Mouse (Mus musculus) kidney, postnatal 4 days (tissue): ENCODE data around the gene Ube2f.

ENCODE experiments used
- DNase-seq, 2 experiments: peaks; one replicate each; pipeline ENCODE4 v3.0.0; 2021; ENCODE audit warnings: mixed read lengths in 2 of 2

Gene Ube2f

DNA sequence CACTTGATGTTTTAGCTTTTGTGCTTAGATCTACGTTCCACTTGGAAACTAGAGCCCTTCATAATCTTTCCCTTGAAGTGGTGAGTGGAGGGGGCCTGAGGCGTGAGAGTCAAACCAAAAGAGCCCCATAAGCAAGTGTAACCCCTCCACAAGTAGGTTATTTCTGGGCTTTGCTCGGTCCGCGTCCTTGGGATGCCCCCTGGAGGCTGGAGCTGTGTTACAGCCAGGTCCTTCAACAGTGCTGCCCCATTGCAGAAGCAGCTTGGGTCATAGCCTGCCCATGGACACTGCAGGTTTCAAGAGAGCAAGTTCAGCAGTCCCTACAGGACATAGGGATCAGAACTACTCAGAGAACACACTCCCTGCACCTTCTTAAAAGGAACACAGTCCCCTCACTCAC is 11.0 kb upstream of the Ube2f start:
- DNase-seq: peak; percentile 76 to 78

DNA sequence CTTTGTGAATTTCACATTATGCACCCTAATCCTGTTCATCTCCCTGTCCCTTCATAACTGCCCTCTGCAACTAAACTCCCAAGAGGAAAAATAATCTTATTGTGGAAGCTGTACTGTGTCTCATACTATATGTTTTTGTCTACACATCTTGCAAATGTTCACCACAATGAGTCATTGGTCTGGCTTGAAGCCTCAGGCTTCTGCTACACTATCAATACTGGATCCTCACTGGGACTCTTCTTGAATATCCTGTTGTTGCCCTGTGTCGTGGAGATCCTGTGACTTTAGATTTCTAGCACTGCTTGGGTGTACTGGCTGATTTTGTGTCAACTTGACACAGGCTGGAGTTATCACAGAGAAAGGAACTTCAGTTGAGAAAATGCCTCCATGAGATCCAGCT is 10.3 kb upstream of the Ube2f start:
- DNase-seq: no peak

DNA sequence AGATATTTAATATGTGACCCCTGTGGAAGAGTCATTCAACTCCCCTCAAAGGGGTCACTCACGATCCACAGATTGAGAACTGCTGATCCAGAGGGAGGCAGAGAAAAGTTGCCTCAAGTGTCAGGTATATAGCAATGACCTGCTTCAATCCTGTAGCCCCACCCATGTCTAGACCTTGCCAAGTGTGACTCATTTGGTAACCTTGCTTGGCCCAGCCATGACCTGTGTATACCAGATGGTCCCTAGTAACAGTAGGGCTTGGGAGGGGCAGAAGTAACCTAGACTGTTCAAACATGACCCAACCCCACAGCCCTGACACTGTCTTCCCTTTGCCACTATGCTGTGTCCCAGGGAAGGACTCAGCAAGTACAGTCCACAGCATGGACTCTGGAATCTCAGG is 9.4 kb upstream of the Ube2f start:
- DNase-seq: no peak

DNA sequence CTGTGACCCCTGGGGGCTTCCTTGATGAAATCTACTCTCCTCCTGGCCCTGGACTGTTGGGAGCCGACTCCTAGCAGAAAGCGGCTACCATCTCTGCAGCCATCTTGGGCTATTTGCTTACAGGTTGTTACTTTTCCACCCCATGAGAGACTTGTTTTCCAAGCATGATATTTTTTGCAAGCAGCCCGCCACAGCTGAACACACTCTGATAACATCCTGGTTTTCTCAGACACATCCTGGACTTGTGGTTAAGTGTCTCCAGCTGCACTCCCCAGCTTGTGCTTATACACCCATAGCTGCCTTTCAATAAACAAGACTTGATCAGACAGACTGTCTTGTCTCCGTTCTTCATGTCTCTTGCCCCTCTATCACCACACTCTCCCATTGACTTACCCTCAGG is 8.9 kb upstream of the Ube2f start:
- no peak for DNase-seq

DNA sequence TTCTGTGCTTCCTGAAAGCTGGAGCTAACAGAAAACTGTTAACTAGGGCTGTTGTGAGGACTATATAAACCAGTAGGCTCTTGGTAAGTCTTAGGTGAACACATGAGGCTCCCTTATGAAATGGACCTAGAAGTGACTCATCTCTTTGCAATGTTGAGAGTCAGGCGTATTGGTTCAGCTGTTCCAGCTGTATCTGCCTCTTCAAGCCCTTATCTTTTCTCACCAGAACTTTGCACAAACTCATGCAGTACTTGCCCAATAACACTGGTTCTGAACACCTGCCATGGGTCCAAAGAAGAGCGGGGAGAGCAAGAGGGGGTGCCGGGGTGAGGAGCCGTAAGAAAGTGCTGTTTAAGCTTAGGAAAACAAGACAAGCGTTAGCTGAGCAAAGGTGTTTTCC is 1.9 kb upstream of the Ube2f start:
- no peak for DNase-seq

DNA sequence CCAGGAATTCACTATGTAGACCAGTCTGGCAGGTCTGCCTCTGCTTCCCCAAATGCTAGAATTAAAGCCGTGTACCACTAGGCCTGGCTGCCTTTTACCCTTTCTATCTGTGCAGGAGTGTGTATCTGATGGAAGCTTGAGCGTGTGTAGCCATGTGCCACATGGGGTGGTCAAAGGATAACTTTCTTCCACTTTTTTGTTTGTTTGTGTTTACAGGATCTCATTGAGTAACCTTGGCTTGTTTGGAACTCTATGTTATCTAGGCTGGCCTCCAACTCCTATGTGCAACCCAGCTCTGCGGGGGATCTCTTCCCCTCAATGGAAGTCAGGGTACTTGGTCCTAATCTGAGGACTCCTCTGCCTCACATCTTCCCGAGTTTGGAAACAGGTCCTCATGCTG is 1.1 kb upstream of the Ube2f start:
- no peak for DNase-seq

DNA sequence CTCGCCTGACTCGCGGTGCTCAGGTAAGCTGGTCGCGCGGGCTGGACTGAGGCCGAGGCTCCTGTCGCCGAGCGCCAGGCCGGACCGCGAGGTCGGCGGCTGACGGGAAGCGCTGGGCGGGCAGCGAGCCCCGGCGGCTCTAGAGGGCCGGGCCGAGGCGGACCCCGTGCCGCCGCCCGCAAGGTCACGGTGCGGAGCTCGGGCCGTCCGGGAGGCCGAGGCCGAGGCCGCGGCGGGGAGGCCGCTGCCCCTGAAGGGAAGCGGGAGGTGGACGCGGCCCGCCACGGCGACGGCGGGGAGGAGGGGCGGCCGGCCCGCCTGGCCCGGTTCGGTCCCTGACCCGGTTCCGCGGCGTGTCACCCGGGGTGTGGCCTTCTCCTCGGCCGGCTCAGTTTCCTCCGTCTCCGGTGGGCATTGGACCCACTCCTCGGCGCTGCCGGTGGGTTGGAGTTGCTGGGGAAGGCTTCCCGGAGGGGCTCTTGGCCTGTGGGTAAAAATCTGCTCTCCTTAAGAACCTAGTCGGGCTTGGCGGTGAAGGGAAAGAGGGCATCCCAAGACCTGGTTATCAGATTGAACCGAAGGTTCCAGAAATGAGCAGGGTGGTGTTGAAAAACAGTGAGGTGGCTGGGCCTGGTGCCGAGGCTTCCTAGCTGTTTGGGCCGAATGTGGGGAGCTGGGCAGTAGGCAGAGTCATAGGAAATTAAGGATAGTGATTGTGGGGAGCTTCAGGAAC is 477 bp downstream of the Ube2f start:
- DNase-seq: peak in 1 of 2 experiments; percentile 54

DNA sequence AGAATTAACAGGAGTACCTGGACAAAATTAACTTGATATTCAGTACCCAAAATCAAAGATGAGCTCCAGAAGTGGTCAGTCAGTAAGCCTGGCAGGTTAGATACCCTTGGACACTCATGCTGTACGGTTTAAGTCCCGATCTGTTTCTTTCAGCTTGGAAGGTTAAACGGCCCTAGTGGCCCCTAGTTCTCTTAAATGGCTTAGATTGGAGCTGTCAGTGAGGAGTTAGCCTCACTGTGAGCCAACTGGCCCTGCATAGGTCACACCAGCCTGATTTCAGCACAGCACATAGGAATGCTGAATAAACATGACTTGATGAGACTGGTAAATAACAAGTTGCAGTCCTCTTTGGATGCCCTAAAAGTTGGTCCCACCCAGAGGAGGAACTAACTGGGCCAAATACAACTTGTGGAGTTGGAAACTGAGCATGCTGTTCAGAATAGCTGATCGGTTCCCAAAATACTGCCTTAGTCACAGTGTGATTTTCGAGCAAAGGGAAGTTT is 1.1 kb downstream of the Ube2f start:
- no peak for DNase-seq

DNA sequence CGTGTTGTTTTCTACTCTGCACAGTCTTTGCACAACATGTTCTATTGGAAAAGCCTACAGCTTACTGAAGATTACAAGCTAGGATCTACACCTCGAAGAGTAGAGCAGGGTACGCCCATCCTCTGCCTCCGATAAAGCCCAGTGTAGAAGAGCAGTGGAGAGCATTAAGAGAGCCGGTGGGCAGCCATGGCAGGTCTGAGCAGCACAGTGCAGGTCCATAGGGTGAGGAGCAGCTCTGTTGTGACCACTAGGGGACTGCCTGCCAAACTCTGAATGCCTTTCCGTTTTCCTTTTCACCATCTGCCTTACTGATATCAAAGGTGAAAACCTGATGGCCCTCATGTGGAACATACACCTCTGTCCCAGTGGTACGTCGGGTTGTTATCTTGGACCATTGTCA is 1.8 kb downstream of the Ube2f start:
- DNase-seq: peak; percentile 20 to 46

DNA sequence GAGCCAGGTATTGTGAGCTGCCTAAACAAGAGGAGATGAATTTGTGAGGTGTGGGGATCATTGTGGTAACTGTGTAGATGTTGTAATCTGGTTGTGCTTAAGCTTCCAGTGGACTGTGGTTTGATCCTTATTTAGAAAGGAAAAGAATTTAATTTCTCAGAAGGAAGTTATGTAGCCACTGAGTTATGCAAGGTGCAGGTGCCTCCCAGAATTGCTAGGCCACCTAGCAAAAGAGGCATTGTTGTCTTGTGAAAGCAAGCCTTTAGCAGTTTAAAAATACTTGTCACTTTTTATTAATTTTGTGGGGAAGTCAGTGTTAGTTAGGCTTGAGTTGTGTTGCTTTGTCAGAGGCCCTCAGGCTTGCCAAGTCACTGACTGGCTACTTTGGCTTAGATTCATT is 7.8 kb downstream of the Ube2f start:
- DNase-seq: no peak

DNA sequence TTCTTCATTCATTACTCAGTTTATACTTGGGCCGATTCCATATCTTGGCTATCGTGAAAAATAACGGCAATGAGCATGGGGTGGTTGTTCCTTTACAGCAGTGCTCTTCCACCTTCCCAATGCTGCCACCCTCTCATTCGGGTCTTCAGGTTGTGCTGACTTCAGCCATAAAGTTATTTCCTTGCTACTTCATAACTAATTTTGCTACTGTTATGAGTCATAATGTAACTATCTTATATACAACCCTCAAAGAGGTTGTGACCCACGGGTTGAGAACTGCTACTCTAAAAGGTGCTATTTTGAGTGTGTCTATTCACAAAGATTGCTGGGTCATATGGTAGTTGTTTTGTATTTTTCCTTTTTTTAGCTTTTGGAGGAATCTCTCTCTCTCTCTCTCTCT is 9.7 kb downstream of the Ube2f start:
- DNase-seq: no peak

DNA sequence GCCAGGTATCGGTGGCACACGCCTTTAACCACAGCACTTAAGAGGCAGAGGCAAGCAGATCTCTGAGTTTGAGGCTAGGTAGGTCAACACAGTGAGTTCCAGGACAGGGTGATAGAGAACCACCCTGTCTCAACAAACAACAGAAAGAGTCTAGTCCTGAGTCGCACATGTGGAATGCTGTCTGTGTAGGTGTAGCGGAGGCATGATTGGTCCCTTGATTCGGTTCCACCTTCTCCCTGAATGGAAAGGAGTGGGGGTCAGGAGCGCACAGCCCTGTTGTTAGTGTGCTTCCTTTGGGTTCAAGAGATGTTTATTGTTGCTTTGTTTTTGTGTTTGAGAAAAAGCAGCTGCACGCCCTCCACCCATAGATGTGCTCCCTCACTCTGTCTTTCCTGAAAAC is 12.4 kb downstream of the Ube2f start:
- no peak for DNase-seq

DNA sequence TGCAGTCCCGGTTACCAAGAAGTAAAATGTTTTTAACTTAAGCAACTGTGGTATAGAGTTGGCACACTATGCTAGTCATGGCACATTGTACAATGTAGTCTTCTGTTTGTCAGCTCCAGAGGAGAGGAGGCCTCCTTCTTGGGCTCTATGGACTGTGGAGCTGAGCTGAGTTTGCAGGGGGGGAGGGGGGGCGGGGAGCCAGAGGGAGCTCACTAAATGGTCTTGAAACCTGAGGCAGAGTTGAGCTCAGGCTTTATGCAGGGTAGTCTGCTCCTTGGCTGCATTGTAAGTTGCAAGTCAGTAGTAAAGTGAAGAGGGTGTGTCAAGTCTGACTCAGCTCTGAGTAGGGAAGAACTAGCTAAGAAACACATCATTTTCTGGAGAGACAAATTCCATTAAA is 22.2 kb downstream of the Ube2f start:
- no peak for DNase-seq

DNA sequence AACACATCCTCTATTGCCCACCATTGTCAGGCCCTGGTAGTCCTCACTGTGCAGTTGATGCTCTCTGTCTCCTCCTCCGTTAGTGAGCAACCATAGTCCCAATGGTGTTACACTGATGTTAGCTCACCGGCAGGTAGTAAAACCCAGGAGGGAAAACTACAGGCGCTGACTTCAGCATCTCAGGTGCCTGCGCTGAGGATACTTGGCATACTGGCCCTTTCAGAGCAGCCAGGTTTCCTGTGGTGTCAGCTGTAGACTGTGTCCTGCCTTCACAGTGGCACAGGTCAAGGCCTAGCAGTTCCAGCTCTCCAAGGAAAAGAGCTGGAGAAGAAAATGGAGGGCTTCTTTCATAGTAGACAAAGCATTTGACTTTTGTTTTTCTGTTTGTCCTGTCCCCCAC is 26.5 kb downstream of the Ube2f start:
- DNase-seq: no peak

DNA sequence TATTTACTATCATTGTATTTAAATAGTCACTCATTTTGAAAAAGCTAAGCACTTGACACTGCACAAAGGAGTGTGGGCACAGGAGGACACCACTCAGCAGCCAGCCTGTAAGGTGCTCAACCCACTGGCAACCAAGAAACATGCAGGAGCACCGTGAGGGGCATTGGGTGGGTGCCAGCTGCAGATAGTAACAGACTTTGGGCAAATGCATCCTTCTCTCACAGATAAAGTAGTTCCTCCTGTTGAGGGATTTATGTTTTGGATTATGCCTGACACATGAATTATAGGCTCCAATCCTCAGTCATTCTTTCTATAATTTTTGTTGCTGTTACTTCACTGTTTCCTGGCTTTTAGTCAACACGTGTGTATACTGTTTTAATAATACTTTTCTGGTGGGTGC is 27.4 kb downstream of the Ube2f start:
- DNase-seq: no peak

DNA sequence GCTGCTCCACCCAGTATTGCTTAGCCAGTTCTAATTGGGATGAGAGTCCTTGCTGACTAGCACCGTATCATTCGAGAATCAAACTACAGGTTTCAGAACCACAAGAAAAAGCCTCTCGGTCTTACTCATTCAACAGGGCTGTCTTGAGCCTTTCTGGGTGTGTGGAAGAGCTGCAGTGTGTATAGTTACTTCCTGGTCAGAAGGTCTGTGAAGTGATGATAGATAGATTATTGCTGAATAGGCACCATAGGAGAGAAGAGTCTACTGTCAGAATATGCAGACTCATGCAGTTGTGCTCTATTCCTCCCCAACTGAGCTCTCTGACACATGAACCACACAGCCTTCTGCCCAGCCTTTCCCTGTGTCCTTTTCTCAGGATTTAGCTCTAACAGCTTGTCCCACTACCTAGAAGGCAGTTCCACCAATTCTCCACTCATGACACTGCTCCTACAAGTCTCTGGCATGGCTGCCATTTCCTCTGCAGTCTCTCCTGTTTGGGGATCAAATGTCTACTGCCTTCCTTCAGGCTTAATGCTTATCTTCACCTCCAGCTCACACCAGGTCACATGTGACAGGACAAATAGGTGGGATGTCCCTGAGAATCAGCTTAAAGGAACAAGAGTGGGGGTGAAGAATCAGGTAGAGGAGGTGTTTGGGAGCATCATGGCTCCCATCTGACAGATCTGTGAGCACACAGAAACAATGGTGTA is 28.5 kb downstream of the Ube2f start:
- DNase-seq: no peak

DNA sequence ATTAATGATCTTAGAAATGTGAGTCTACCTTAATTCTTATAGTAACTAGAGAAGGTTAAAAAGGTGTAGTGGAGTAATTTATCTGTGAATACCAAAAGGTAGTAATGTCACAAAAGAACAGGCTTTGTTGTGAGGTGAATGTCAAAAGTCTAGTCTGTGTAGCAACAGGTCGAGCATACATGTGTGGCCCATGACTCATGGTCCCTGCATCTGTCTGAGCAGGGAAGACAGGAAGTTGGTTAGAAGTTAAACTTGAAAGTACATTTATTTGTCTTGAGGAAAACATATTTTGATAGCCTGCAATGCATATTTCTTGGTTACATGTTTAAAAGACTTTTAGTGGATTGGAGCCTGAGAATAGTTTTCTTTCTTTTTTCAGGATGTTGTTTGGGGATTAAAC is 29.0 kb downstream of the Ube2f start:
- DNase-seq: no peak

DNA sequence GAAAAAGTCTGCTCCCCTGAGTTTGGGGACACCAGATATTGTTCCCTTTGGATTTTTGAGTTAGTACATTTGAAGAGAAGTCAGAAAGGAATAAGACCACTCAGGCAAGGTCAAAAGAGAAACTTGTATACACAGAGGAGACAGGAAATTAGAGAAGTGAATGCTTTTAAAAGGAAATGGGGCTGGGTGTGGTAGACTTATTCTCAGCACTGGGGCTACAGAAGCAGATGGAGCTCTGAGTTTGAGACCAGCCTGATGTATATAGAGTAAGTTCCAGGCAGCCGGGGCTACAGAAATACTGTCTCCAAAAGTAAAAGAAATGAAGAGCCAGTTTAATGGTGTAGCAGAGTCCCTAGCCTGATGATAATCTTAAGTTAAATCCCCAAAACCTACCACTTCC is 32.5 kb downstream of the Ube2f start:
- no peak for DNase-seq

DNA sequence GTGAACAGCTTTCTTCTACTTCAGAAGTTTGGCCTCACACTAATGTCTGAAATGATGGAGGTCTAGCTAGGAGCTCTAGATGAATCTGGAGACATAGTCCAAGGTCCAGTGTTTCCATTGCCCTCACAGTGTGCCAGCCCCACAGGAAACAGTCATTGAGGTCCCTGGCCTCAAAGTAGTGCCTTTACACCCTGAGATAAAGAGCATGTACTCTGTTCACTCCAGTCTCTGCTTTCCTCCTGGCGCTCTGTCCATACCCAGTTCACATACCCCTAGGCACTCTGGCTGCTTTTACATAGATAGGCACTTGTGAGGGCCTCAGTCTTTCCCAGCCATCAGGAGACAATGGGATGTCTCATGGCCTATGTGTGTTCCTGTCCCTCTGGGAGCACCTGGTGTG is 39.3 kb downstream of the Ube2f start:
- DNase-seq: no peak

DNA sequence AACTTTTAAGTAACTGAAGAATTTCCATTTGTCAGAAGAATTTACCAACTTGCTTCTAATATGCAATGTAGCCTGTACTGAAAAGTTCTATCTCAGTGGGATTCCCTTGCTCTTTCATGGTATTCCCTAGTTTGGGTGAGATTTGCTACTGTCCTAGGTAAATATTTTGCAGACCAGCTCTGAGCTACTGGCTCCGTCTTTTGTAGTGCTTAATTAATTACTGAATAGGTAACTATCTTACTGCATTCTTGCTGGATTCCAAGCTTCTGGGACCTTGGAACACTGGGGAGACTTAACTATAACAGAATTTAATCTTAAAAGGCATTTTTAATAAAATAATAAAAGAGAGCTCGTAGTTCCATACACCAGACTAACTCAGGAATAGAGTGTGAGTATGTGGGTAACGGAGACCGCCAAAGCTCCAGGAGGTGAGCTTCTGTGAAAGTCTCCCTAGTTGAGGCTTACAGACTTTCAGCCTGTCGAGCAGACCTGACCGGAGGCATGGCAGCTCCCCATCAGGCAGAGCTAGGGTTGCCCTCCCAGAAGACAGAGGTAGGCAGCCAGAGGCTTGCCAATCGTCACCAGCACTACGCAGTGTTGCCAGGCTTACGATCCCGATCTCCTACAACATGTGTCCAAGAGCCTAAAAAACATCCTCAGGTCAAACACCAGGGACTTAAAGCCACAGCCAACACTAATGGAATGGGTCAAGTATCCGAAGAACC is 42.2 kb downstream of the Ube2f start:
- DNase-seq: peak; percentile 31 to 42

DNA sequence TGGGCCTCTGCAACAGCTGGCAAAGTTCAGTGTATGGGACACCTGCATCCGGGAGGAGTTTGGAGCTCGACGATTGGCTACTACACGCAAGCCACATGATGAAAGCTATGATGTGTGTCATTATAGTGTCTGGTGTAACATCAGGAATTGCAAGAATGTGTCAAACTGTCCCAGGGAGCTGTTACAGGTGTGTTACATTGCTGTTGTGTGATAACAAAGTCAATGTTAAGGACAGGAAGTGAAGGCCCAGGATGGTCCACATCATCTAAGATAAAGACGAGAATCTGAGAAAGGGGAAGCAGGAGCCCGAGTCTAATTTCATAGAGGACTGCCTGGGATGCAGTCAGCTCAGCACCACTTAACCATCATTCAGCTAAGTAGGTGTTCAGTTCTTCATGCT is 45.4 kb downstream of the Ube2f start:
- DNase-seq: no peak

DNA sequence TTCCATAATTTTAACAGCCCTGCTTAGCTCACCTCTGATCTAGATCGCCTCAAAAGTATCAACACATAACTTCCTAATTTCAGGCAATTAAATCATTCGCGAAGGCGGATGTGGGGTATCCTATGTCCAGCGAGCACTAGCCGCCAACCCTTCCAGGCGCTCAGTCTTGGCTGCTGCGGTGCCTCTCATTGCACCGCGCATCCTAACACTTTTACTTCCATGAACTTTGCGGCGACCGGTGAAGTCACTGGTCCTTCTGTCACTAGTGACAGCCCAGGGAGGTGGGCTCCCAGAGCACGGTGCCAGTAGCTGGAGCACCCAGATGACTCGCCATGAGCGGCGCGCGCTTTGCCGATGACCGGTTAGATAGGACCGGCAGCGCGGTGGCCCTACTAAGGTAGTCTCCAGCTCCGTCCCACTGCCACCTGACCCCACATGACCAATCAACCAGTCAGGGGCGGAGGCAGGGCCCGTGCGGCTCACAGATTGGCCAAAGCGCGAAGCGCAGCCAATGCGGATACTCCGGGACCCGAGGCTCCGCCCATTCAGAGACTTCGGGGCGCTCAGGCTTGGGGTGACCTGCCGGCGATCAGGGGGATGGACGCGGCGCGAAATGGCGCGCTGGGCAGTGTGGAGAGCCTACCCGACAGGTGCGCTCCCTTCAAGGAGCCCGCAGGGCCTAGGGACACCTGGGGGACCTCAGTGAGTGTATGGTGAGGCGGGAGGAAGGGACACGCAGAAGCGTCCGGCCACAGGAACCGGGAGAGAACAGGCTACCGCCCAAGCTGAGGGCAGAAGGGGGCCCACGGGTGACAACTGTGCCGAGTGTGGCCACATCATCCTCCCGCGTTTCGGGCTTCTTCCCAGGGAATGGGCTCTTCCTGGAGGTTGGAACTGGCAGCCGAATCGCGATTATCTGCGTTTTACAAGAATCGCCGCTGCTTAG is 48.0 kb downstream of the Ube2f start, which contains the start of gene Scly:
Gene Scly, plus strand, starts transcription at position 540 of the 946 bp plus-strand sequence.
- peak; percentile 93 to 96 for DNase-seq
